38 mouse cellular contexts compared by ENCODE assay signal in the genomic region with DNA sequence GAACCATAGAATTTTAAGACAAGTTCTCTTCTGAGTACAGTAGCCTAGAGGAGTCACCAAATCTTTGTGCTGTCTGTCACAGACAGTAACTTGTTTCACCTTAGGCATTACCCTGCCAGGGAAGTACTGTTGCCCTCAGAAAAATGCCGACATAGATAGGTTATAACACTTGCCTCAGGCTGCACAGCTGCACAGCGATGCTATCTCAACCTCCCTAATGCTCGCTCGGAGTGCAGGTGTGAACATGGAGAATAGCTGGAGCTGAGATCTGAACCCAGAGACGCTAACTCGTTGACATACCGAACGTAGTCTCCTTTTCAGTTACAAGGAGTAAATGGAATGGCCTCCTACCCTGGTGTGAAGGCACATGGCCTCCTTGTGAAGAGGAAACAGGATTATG. TPM values are rescaled to one million over a fixed set of nuclear protein-coding genes. Genes with fewer than 3 reads are reported as not detected.
"Had no signal": no experiment of that assay in that cellular context is flagged by ENCODE, and none has a peak within 500 bp of the region (broad histone marks: within the 10 kb centered on the region; RNA-seq: fewer than 3 reads in every experiment).

No protein-coding gene starts in this region.

- DNase-seq: gastrocnemius, postnatal 14 days; gastrocnemius, postnatal 36 days; heart, adult 11 months; heart, adult 2 months; heart, postnatal 14 days; heart, postnatal 36 days; kidney, adult 11 months; kidney, adult 2 months; kidney, adult 9 months; kidney, postnatal 14 days; kidney, postnatal 36 days; layer of hippocampus, adult 9-11 months; layer of hippocampus, postnatal 36 days; left cerebral cortex, postnatal 4 days had no signal

RNA-seq across cellular contexts. Expression of a gene that starts 46.2 kb away (rescaled TPM):
- total RNA-seq: gastrocnemius, postnatal 14 days; hindbrain, postnatal 0 days; layer of hippocampus, adult 18-20 months; layer of hippocampus, adult 8-10 months; layer of hippocampus, postnatal 14 days; layer of hippocampus, postnatal 36 days; left cerebral cortex, adult 18-20 months; left cerebral cortex, adult 8-10 months; left cerebral cortex, postnatal 10 days; left cerebral cortex, postnatal 25 days; left cerebral cortex, postnatal 4 days had no signal
- polyA plus RNA-seq: heart, embryonic 11.5 days; heart, embryonic 13.5 days; heart, embryonic 15.5 days; heart, postnatal 0 days; hindbrain, embryonic 11.5 days; hindbrain, embryonic 13.5 days; hindbrain, embryonic 15.5 days; hindbrain, postnatal 0 days; intestine, embryonic 14.5 days; intestine, embryonic 16.5 days; kidney, embryonic 15.5 days; kidney, postnatal 0 days; limb, embryonic 11.5 days; limb, embryonic 13.5 days had no signal

RNA-seq across cellular contexts. Expression of a gene that starts 57.8 kb away (rescaled TPM):
- total RNA-seq: gastrocnemius, adult 8-10 months; gastrocnemius, postnatal 14 days; gastrocnemius, postnatal 36 days; hematopoietic stem cell, adult 5-6 weeks; hindbrain, postnatal 0 days; layer of hippocampus, adult 18-20 months; layer of hippocampus, adult 8-10 months; layer of hippocampus, postnatal 14 days; layer of hippocampus, postnatal 36 days; left cerebral cortex, adult 18-20 months; left cerebral cortex, adult 8-10 months; left cerebral cortex, postnatal 10 days; left cerebral cortex, postnatal 25 days; left cerebral cortex, postnatal 4 days had no signal
- polyA plus RNA-seq: frontal cortex, adult 2 months; heart, adult 2 months; heart, embryonic 11.5 days; heart, embryonic 13.5 days; heart, embryonic 15.5 days; heart, postnatal 0 days; hindbrain, embryonic 11.5 days; hindbrain, embryonic 13.5 days; hindbrain, embryonic 15.5 days; hindbrain, postnatal 0 days; intestine, embryonic 14.5 days; intestine, embryonic 16.5 days; kidney, embryonic 15.5 days; kidney, postnatal 0 days; limb, embryonic 11.5 days; limb, embryonic 13.5 days had no signal
